Mouse (Mus musculus) limb, embryonic 12.5 days (tissue): ENCODE data around the gene Naf1. TPM values are rescaled to one million over a fixed set of nuclear protein-coding genes. Genes with fewer than 3 reads are reported as not detected.

Experiments used
- ATAC-seq: fragments of 200-750 bp; cut with Nextera tagmentation; 2 replicates; pipeline ENCODE4 v1.8.0; 2017; ENCODE audit warnings: low read depth, moderate TSS enrichment; ENCODE audit not compliant: insufficient number of reproducible peaks, insufficient read depth, low FRiP score, low TSS enrichment
- H3K27ac ChIP-seq: fragments of 300-500 bp; sonication (generic); 2 replicates; pipeline ENCODE4 v1.5.1; 2016; ENCODE audit warnings: mild to moderate bottlenecking, moderate library complexity
- H3K27me3 ChIP-seq: fragments of 300-500 bp; sonication (generic); 2 replicates; pipeline ENCODE4 v1.6.1; 2016; ENCODE audit warnings: mild to moderate bottlenecking, moderate library complexity
- H3K36me3 ChIP-seq: fragments of 300-500 bp; sonication (generic); 2 replicates; pipeline ENCODE4 v1.6.1; 2016; ENCODE audit warnings: mild to moderate bottlenecking, moderate library complexity
- H3K4me1 ChIP-seq: fragments of 300-500 bp; sonication (generic); replicated peaks from 2 replicates; pipeline ENCODE4 v1.6.1; 2016
- H3K4me2 ChIP-seq: fragments of 300-500 bp; sonication (generic); 2 replicates; pipeline ENCODE4 v1.6.1; 2016; ENCODE audit warnings: mild to moderate bottlenecking, moderate library complexity
- H3K4me3 ChIP-seq: fragments of 300-500 bp; sonication (generic); replicated peaks from 2 replicates; pipeline ENCODE4 v1.5.1; 2016; ENCODE audit warnings: mild to moderate bottlenecking
- H3K9ac ChIP-seq: fragments of 300-500 bp; sonication (generic); replicated peaks from 2 replicates; pipeline ENCODE4 v1.6.1; 2016; ENCODE audit warnings: mild to moderate bottlenecking, moderate library complexity
- H3K9me3 ChIP-seq: fragments of 300-500 bp; sonication (generic); 2 replicates; pipeline ENCODE4 v1.6.1; 2016; ENCODE audit warnings: mild to moderate bottlenecking, moderate library complexity
- WGBS: fragments of 180-500 bp; shearing (Covaris S2); methylation state at CpG from one replicate; pipeline ENCODE4 v1.1.7; 2016; 5-methylcytosine and 5-hydroxymethylcytosine counted together
- polyA plus RNA-seq: library from polyadenylated mRNA; unstranded; fragments of >200 nt; fragmentation: Nextera tagmentation; extraction: Ambion mirVana; gene quantifications from 2 replicates; pipeline ENCODE4 v1.2.1, GENCODE M21; 2016

Gene Naf1
- 3.5 and 3.7 TPM in 2 replicates for polyA plus RNA-seq

DNA sequence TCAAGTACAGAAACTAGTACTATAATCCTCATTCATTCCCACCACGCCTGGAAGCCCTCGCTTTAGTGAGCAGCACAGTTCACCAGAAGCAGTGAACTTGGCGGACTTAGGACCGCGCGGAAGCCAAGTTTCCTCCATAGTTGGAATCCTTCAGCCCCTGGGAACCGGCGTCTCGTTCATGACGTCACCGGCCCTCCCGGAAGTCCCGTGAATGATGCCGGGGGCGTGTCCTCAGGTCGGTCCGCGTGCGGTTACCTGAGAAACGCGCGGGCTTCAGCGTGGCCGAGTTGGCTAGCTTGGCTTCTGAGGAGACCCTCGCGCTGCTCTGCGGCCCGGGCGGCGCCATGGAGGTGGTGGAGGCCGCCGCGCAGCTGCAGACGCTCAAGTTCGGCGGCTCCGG, at the start of gene Naf1:
Gene Naf1 (plus strand): TSS at position 195 of the 400 bp plus-strand sequence.
- Histone ChIP-seq H3K9me3 (no peaks in the 10 kb centered on the region), H3K4me2 (peak within 1 kb of the TSS; percentile 75), H3K4me3 (peak within 1 kb of the TSS; percentile 81), H3K36me3 (0 out of 2 replicates have a peak, but pooled peaks cover 6% of the 10 kb centered on the region), H3K4me1 (peaks cover 10% of the 10 kb centered on the region), H3K27ac (peak within 1 kb of the TSS; percentile 80; the same call in 1 of the 2 replicates), H3K27me3 (no peaks in the 10 kb centered on the region), H3K9ac (peak within 1 kb of the TSS; percentile 86)
- ATAC-seq = peak; percentile 96
- WGBS = under 1% methylated on average over 37 of the region's 37 CpGs

DNA sequence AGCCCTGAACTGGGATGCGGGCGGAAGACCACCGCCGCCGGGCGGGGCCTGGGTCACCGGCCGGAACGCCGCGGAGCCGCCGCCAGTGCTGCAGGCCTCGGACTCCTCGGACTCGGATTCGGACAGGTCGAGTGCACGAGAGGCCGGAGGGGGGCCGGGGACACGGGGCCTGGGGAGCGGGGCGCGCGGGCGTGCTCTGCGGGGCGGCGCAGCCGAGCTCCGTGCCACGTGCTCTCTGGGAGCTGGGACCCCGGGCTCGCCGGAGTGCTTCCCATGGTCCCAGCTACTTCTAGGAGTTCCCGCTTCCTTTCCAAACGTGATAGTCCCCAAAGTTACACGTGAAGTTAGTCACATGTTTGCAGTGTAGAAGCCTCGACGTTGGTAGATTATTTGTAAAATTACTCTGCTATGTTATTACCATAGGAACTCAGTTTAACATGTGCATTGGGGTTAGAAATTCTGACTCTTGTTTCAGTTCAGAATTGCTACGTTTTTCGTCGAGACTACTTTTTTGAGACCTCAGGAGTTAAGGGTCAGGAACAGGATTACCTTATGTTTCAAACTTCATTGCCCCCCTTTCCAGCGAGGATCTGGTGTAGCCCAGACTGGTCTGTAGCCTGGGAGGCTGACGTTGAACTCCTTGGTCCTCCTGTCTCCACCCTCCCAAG, 1.0 kb downstream of the Naf1 start:
- WGBS = under 1% methylated on average over 46 of the region's 46 CpGs
- Histone ChIP-seq H3K9me3 (no peaks in the 10 kb centered on the region), H3K4me1 (peaks cover 10% of the 10 kb centered on the region), H3K9ac (peak overlapping the region; percentile 86), H3K27me3 (no peaks in the 10 kb centered on the region), H3K36me3 (peaks cover 9% of the 10 kb centered on the region; the same call in 1 of the 2 replicates), H3K4me2 (peak overlapping the region; percentile 75), H3K4me3 (peak overlapping the region; percentile 81), H3K27ac (no peak overlapping the region)
- ATAC-seq = peak; percentile 56

DNA sequence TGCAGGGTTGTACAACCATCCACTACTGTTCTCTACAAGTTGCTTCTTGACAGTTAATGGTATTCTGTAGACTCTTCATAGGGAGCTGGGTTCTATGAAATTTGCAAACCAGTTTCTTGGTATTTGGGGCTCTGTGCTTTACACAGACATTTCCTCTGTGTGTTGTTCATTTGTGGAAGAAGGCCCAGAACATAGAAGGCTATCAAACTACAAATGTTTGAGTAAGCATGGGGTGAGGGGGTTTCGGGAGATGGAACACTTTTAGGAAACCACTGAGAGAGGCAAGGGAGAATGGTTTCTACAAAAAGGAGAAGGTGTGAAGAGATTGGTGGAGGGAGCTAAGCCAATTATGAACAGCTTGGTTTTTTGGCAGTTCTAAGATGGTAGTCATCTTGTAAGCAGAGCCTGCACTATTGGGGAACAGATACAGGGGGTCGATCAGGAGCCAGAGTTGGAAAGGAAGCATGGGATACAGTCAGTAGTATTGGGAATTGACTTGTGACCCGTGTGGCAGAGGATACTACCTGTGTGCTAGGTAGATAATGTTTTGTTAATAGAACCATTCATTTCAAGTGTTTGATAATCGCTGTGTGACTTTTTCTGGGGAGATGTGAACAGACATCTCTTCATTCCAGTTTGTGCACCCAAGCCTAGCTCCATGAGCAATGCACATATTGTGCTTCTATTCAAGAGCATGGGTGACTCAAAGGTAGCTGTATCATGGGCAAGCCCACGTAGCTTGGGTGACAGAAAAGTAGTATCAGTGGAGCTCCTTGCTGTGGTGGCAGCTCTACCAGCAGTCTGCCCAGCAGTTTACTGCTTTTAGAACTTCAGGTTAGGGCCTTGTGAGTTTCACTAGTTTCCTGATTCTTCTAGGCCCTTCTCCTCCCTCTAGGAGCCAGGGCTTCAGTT, 1.8 kb downstream of the Naf1 start:
- H3K27ac ChIP-seq = no peak overlapping the region
- no peak overlapping the region for H3K9ac ChIP-seq
- peaks cover 10% of the 10 kb centered on the region for H3K4me1 ChIP-seq
- H3K36me3 ChIP-seq = peaks cover 10% of the 10 kb centered on the region; the same call in 1 of the 2 replicates
- H3K4me2 ChIP-seq = peak overlapping the region; percentile 75
- no peak for ATAC-seq
- WGBS = 56% methylated on average over 5 of the region's 5 CpGs
- H3K27me3 ChIP-seq = no peaks in the 10 kb centered on the region
- H3K4me3 ChIP-seq = peak overlapping the region; percentile 81
- no peaks in the 10 kb centered on the region for H3K9me3 ChIP-seq

DNA sequence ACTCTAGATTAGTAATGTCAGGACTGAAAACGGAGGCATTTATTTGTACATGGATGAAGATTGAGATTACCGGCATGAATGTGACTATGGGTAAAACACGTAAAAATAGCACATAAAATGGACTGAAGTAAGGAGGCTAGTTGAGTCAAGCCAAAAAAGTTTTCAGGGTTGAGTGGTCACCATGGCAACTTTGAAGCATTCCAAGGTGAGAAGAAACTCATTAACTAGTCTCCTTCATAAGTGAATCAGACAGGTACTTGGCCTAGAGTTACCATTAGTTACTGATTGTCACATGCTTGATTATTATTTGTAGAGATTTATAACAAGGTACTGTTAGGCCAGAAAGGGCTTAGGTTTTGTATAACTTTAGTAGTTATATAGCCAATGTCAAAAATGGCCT, 3.7 kb downstream of the Naf1 start:
- no peak overlapping the region for H3K9ac ChIP-seq
- ATAC-seq = no peak

DNA sequence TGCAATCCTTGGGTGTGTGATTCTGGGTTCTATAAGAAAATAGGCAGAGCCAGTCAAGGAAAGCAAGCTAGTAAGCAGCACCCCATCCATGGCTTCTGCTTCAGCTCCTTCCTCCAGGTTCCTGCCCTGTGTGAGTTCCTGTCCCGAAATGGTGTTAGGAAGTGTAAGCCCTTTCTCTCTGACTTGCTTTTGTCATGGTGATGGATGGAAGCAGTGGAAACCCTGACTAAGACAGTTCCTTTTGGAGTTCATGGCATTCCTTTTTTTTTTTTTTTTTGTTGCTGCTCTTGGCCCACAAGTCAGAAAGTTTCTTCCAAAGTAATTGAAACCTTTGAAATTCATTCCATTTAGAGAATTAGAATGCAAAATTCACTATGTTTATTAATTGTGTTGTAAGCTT, 5.1 kb downstream of the Naf1 start:
- ATAC-seq = no peak
- H3K4me2 ChIP-seq = no peak overlapping the region

More for the DNA sequence above, 3.7 kb downstream of the Naf1 start:
- H3K36me3 ChIP-seq = peaks cover 10% of the 10 kb centered on the region; the same call in 1 of the 2 replicates
- H3K4me1 ChIP-seq = peaks cover 10% of the 10 kb centered on the region
- H3K27ac ChIP-seq = no peak overlapping the region
- H3K27me3 ChIP-seq = no peaks in the 10 kb centered on the region
- H3K4me3 ChIP-seq = no peak overlapping the region
- 95% methylated on average over 3 of the region's 3 CpGs for WGBS
- H3K9me3 ChIP-seq = no peaks in the 10 kb centered on the region
- no peak overlapping the region for H3K4me2 ChIP-seq

DNA sequence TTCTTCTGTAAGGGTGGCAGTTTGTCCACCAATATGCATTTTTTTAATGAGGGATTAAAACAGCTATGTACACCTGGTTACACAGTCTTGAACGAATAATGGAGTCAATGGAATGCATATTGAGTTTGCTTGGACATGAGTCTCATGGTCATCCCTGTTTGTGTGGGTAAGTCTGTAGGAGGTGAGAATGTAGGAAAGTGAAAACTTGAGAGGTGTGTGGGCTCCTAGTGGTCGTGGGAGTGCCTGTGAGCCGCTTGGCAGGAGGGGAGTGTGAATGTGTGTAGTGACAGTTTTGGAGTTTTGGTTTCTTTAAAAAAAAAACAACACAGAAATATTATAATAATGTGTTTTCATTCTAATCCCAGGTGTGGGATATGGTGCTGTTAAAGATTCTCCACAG, 7.7 kb downstream of the Naf1 start:
- Histone ChIP-seq H3K4me2 (no peak overlapping the region), H3K9me3 (no peaks in the 10 kb centered on the region), H3K36me3 (peaks cover 10% of the 10 kb centered on the region; the same call in 1 of the 2 replicates), H3K27ac (no peak overlapping the region), H3K4me3 (no peak overlapping the region), H3K27me3 (no peaks in the 10 kb centered on the region), H3K4me1 (no peaks in the 10 kb centered on the region), H3K9ac (no peak overlapping the region)
- 59% methylated on average over 3 of the region's 3 CpGs for WGBS
- no peak for ATAC-seq

More for the DNA sequence above, 5.1 kb downstream of the Naf1 start:
- Histone ChIP-seq H3K4me3 (no peak overlapping the region), H3K9me3 (no peaks in the 10 kb centered on the region), H3K27me3 (no peaks in the 10 kb centered on the region), H3K27ac (no peak overlapping the region), H3K9ac (no peak overlapping the region), H3K4me1 (peaks cover 10% of the 10 kb centered on the region), H3K36me3 (peaks cover 10% of the 10 kb centered on the region; the same call in 1 of the 2 replicates)
- WGBS = 69% methylated on average over 1 of the region's 1 CpGs

DNA sequence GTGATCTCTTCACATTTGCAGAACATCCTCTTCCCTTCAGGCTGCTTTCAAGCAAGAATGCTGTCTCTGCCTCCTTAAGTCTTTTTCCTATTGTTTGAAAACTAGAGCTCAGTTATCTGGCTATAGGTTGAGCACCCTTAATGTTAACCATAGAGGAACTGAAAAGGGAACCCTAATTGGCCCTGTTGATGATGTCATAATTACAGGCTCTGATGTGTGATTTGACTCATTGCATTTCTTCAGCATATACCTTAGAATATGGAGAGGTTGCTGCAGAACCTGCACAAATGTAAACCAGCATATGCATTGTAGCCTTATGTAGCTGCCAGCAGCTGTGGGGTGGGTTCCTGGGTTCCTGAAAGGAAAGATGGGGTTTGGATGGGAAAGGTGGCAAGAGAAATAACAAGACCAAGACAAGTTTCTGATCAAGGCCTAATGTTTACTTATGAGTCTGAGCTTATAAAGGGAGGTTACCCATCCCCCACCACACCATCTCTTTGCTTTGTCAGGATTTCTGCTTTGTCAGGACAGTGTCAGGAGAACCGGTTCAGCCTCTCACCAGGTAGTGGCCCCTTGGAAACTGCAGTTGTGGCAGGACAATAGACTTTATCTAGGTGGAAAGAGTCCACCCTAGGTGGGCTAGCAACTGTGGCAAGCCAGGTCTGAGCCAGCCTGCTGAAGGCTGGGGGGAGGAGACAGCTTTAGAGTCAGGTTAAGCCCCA, 9.4 kb downstream of the Naf1 start:
- Histone ChIP-seq H3K4me2 (no peak overlapping the region), H3K27me3 (no peaks in the 10 kb centered on the region), H3K9ac (no peak overlapping the region), H3K27ac (no peak overlapping the region), H3K9me3 (no peaks in the 10 kb centered on the region), H3K4me1 (no peaks in the 10 kb centered on the region), H3K36me3 (peaks cover 10% of the 10 kb centered on the region; the same call in 1 of the 2 replicates), H3K4me3 (no peak overlapping the region)
- ATAC-seq = no peak
- 18% methylated on average over 1 of the region's 1 CpGs for WGBS

DNA sequence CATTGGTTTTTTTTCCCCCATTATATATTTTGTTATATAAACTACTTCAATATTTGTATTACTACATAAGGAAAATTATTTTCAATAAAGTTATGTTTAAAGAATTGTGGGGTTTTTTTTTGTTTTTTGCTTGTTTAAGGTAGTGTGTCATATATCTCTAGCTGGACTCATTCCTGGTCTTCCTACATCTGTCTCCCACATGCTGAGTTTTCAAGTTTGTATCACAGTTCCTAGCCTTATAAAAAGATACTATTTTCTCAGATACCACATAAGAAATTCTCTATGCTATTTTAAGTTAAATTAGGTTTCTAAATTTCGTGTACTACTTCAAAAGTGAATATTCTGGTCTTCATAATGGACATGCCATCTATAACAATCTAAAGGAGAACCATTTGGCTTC, 23.8 kb downstream of the Naf1 start:
- Histone ChIP-seq H3K27ac (no peak overlapping the region), H3K4me1 (no peaks in the 10 kb centered on the region), H3K9ac (no peak overlapping the region), H3K4me3 (no peak overlapping the region), H3K9me3 (no peaks in the 10 kb centered on the region), H3K36me3 (peaks cover 5% of the 10 kb centered on the region; the same call in 1 of the 2 replicates), H3K4me2 (no peak overlapping the region), H3K27me3 (no peaks in the 10 kb centered on the region)
- no peak for ATAC-seq
- WGBS = 75% methylated on average over 1 of the region's 1 CpGs

DNA sequence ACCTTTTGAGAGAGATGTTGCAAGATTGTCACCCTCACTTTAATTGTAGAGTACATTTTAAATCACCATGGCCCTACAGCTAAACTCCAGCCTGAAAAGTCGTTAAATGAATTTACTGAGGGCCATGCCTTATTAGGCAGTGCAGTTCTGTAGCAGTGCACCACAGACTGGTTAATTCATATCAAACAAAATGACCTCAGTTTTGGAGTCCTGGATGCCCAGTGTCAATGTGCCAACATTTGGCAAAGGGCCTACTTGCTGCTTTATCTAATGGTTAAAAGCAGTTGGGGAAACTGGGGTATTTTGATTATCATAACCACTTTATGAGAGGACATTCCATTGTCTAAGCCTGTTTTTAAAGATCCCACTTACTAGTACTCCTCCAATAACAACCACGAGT, 31.9 kb downstream of the Naf1 start:
- no peak overlapping the region for H3K27ac ChIP-seq
- no peak for ATAC-seq
- no peaks in the 10 kb centered on the region for H3K27me3 ChIP-seq
- H3K36me3 ChIP-seq = peaks cover 8% of the 10 kb centered on the region; the same call in 1 of the 2 replicates
- 78% methylated on average over 2 of the region's 2 CpGs for WGBS
- H3K4me2 ChIP-seq = no peak overlapping the region
- no peak overlapping the region for H3K9ac ChIP-seq
- H3K4me1 ChIP-seq = no peaks in the 10 kb centered on the region
- H3K4me3 ChIP-seq = no peak overlapping the region
- no peaks in the 10 kb centered on the region for H3K9me3 ChIP-seq

DNA sequence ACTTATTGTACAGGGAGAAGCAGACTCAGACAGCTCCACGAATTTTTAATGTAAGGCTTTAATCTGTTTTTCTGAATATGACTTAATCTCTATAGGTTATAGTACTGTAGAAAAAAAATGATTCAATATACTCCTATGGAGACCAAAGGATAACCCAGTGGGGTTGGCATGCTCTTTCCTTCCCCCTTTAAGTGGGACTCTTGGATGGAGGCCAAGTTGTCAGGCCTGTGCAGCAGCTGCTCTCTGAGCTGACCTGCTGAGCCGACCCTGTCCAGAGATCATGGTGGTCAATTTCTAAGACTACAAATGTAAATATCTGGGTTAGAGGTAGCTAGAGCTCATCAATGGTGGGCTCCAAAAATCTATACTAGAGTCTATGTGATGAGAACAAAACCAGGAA, 45.0 kb downstream of the Naf1 start:
- Histone ChIP-seq H3K36me3 (no peaks in the 10 kb centered on the region), H3K27ac (no peak overlapping the region), H3K4me1 (no peaks in the 10 kb centered on the region), H3K4me3 (no peak overlapping the region), H3K9ac (no peak overlapping the region), H3K9me3 (no peaks in the 10 kb centered on the region), H3K4me2 (no peak overlapping the region), H3K27me3 (no peaks in the 10 kb centered on the region)
- WGBS = 72% methylated on average over 2 of the region's 2 CpGs
- no peak for ATAC-seq

DNA sequence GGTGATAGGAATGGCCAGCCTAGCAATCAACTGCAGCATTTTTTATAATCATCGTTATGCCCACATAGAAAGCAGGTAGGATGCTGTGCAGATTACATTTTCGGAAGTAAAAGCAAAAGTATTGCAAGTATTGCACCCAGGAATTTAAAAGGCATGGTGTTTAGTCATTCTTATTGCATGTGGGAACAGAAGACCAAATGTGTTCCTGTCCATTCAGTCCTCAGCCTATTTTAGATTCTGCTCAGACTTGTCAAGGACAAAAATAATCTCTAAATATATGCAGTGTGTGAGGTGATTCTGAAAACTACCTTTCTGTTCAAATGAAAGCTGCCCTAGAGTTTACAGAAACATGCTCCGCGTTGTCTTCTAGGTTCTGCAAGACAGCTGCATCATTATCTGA, 45.5 kb downstream of the Naf1 start:
- H3K4me1 ChIP-seq = no peaks in the 10 kb centered on the region
- ATAC-seq = no peak
- H3K4me2 ChIP-seq = no peak overlapping the region
- H3K36me3 ChIP-seq = no peaks in the 10 kb centered on the region
- no peak overlapping the region for H3K9ac ChIP-seq
- no peaks in the 10 kb centered on the region for H3K27me3 ChIP-seq
- WGBS = 89% methylated on average over 4 of the region's 4 CpGs
- H3K9me3 ChIP-seq = no peaks in the 10 kb centered on the region
- no peak overlapping the region for H3K4me3 ChIP-seq
- no peak overlapping the region for H3K27ac ChIP-seq
